Mouse (Mus musculus): ENCODE data around the gene Sirt4.
"Not testable (repeated sequence)": the region's sequence is repeated elsewhere in the genome, so short reads cannot be mapped to it uniquely, and the experiment has no call there.

Gene Sirt4

DNA sequence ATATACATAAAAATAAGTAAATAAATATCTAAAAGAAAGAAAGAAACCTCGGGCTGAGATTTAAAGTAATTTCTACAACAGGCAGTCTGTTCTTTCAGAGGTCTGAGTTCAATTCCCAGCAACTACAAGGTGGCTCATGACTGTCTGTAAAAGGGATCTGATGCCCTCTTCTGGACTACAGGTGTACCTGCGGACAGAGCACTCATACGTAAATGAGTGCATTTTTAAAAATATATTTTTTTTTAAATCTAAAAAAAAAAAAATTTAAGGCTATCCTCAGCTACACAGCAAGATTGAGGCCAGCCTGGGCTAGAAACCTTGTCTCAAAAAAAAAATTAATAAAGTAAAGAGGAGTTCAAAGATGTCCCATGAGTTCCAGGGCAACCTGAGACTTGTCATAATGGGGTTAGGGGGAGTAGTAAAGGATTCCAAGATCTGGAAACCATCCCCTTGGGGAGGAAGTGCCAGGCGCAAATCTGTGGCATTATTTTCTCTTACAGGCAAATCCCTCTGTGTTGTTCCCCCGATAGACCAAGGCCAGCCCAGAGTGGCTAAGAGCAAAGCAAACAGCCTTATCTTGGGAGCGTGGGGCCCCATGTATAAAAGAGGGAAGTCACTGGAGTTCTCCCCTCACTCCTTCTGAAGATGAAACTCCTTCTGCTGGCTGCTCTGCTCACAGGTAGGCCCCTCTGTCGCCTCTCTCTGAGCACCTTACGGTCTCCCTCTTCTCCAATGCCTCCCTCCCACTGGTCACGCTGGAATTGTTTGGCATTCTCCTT is 18.7 kb downstream of the Sirt4 start, which contains the start of gene Pla2g1b:
Gene Pla2g1b (plus strand): TSS at position 621 of the 779 bp plus-strand sequence.
- no peak for DNase-seq

DNA sequence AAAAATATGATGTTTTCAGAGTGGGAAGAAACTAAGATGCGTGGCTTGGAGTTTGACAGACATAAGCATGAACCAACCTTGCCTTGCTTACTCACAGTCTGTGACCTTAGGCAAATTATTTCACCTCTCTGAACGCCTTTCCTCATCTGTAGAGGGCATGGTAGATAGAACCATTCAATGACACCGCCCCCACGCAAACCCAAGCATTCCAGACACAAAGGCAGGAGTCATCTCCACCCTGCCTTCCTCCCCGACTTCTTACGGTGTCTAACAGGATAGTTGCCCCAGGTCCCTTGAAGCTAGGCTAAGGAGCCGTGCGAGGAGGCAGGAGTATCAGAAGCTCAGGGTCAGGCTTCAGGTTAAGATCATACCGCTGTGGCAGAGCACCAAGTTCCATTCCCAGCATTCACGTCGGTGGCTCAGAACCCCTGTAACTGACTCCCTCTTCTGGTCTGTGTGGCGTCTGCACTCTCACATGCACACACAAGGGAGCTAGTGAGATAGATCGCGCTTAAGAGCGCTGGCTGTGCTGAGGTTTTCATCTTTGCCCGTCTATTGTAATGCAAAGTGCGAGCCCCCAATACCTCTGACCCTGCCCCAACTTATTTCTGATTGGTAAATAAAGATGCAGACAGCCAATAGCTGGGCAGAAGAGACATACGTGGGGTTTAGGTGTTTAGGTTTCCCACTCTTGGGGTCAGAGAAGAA is 20.0 kb downstream of the Sirt4 start:
- DNase-seq, result no peak

DNA sequence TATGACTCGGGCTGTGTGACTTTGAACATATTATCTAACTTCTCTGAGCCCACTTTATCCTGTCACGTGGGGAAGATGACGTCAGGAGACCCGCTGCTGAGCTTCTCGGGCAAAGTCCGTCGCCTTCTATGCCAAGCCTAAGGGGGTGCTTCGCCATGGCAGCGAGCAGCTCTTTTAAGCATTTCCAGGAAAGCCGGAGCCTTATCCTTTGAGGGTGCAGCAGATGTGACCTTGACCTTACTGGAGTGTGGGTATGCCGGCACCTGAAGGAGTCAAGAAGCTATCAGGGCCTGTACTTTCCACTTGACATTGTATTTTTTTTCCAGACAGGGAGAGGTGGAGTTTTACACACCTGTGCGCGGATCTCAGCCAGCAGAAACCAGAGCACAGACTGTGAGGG is 25.6 kb downstream of the Sirt4 start:
- DNase-seq, result no peak

- DNase-seq, result no peak
Measured at GRCm38 (mm10) chr5:115455838-115456237, 28.7 kb downstream of the Sirt4 start.

DNA sequence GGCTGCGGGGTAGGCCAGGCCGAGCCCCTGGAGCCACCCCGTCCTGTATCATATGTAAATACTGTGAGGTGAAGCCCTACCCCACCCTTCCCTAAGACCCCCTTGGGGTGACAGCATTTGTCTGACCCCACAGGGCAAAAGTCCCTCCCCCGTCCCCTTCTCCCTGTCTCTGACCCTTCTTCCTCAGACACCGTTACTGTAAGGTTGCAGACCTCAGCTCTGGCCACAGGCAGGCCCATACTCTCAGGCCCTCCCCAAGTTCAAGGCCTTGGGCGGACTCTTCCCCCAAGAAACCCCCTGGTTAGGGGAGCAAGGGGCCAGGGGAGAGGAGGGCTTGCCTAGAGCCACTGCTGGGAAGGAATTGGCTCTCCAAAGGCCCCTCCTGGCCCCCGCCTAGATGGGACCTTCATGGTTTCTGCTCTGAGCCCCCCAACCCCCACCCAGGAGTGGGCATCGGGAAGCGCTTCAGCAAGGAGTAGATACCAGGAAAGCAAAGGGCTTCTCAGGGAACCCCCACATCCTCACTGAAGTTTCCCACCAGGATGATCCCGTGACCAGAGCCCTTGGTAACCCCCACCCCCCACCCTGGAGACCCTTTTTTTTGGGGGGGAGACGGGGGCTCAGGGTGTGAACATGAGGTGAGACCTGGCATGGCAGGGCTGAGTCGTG is 30.0 kb downstream of the Sirt4 start:
- DNase-seq, result no peak

DNA sequence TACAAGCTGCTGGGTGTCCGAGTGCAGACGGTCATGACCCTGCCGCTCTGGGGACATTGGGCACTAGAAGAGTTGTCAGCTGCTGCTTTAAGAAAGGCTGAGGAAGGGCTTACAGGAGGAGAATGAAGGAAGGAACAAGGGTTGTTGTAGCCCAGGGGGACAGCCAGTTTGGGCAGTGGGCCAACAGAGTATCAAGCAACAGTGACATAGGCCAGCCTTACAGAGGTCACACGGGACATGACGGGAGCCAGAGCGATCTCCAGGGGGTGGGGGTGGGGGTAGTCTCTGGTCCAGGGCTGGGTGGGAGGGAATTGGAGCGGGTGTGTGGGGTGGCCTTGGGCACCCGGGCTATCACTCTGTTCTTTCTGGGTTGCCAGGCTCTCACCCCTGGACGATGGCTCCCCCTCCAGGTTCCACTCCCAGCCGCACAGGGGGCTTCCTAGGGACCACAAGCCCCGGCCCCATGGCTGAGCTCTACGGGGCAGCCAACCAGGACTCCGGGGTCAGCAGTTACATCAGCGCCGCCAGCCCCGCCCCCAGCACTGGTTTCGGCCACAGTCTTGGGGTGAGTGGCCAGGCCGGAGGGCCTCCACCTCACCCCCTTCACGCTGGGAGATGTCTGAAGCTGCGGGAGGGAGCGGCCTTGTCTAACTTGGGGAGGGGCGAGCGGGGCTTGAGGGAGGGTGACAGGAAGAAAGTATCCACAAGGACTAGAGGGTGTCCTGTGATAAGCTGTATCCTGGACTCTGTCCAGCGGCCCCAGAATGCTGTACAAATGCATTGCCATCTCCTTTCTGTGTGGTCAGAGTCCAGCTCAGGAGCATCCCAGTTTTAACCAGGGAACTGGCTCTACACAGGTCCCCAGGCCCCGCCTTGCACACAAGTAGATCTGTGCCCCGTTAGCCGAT is 33.9 kb downstream of the Sirt4 start:
- no peak for DNase-seq

DNA sequence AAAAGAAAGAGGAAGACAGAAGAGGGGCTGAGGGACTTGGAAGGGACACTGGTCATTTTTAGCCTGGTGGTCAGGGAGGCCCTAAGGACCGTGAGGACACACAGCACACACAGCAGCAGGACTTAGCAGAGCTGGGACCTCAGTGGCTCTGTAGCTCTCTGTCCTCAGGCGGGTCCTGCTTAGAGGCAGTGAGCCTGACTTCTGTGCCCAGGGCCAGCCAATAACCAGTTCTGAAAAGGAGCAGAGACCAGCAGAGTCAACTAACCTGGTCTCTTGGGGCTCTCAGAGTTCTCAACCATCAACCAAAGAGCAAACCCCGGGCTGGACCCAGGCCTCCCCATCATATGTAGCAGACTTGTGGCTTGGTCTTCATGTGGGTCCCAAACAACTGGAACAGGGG is 35.3 kb downstream of the Sirt4 start:
- no peak for DNase-seq

- no peak for DNase-seq
Measured at GRCm38 (mm10) chr5:115447108-115447507, 37.4 kb downstream of the Sirt4 start.

DNA sequence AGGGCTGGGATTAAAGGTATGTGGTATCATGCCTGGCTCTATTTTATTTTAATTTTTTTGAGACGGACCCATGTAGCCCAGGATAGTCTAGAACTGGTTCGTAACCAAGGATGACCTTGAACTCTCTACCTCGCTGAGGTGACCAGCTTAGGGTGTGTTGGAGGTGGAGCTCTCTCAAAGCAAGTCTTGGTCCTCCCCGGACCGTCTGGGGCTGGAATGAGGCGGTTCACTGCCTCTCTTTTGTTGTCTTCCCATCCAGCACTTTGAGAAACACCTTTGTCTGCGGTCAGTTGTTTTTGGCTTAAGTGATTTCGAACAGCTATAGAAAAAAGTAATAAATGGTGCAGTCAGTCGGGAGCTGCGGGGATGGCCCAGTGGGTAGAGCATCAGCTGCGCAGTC is 40.4 kb downstream of the Sirt4 start:
- DNase-seq, result no peak

DNA sequence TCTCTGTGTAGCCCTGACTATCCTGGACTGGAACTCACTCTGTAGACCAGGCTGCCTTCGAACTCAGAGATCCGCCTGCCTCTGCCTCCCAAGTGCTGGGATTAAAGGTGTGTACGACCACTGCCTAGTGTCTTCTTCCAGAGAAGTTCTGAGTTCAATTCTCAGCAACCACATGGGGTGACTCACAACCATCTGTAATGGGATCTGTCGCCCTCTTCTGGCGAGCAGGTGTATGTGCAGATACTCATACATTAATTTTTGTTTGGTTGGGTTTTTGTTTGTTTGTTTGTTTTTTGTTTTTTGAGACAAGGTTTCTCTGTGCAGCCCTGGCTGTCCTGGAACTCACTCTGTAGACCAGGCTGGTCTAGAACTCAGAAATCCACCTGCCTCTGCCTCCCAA is 41.9 kb downstream of the Sirt4 start:
- not testable (repeated sequence) for DNase-seq

- peak; percentile 68 for DNase-seq
Measured at GRCm38 (mm10) chr5:115441205-115441849, 43.2 kb downstream of the Sirt4 start.

DNA sequence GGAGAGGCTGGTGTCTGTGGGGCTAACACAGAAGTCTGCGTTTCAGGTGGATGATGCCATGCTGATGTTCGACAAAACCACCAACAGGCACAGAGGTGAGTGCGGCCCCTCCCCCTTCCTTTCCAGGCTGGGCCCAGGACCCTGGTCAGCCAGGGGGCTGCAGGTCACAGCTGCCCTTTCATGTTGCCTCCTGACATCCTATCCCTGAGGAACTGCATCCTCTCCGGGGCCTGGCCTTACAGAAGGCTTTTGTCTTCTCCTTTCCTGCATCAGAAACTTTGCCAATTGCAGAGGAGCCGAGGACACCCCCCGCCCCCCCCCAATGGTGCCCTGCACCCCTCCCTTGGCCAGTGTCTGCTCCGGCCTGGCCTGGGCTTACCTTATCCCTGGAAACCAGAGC is 45.9 kb downstream of the Sirt4 start:
- no peak for DNase-seq

DNA sequence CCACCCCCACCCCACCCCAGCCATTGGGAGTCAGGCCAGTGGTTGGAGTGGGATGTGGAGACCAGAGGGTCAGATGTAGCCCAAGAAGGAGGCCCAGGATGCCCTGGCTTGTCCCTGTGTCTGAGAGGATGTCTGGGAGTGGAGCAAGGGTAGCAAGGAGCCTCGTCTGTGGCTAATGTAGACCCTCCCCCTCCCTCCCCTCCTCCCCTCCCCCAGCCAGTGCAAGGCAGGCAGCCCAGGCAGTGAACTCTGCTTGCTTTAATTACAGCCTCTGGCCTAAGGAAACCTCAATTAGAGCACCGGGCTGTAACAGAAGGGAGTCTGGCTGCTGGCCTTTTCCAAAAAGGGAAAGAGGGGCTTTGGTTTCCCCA is 46.6 kb downstream of the Sirt4 start:
- no peak for DNase-seq

DNA sequence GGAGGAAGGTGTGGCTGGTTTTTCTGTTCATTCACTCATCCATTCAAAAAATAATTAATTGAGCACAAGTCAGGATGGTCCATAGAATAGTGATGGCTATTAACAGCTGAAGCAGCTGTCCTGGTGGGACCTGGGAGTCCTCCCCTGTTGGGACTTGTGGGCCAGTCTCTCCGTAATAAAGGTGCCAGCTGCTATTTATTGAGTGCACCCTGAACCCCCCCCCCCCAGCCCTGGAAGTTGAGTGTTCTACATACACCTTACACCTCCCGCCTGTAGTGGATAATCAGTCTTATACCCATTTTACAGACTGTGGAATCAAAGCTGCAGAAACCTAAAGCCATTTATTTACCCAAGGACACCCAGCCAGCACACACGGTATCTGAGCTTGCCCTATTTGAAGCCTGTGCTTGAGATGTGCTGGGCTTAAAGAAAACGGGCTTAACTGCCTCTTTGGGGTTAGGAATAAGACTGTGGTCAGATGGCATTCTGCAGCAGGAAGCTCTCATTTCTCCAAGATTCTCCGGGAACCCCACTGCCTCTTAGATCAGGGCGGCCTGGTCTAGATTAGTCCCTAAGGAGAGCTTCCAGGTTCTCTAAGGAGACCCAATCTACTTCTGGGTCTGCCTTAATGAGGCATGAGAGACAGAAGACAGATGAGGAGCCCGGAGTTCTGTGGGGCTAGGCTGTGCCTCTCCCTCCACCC is 47.1 kb downstream of the Sirt4 start:
- DNase-seq, result no peak

DNA sequence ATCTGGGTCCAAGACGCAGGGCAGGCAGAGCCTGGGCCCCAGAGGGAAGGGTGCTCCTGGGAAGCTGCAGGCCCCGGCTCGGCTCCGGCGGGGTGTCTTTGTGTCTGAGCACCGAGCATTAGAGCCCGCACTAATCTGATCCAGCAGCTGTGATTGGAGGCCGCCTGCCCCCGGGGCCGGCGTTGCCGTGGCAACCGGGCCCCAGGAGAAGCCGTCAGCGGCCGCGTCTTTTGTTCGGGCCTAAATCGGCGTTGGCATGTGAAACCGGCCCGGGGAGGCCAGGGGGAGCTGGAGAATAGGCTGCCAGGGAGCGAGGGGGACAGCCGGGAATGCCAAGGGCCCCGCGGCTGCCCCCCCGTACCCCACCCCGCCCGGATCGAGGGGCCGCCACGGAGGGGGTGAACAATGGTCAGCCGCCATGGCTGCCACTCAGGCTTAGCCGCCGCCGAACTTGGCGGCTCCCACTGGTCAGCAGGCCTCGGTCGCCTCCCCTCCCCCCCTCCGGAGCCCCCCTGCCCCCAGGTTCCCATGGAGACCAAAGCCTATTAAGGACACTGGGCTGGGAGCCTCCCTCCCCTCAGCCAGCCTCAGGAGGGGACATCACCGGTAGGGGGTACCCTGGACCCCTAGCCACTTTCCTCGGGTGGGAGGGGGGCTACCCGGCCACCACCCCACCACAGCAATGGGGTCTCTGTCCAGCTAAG is 48.0 kb downstream of the Sirt4 start:
- DNase-seq, result peak; percentile 80

DNA sequence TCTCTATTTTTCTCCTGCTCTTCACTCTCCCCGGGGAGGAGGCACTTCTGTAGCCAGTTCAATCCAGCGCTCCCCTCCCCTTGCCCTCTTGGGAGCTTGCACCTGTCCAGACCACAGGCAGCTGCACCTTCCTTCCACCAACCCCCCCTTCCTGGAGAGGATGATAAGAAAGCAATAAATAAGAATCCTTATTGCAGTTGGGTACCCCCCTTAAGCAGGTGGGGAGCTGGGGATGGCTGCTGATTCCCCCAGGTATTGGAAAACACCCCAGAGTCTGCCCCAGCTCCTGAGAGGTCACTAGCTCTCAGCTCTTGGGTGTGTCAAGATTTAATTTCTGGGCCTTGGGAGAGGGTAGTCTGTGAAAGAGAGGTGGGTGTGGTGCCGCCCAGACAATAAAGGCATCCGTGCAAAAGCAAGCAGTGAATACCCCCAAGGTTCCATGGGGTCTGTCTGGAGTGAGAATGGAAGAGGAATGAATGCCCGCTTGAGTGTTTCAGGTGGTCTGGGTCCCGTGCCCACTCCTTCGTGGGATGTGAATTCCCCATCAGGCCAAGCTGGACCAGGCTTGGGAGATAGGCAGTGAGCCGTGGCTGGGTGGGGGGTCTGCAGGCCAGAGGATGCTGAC is 48.7 kb downstream of the Sirt4 start:
- DNase-seq, result no peak

DNA sequence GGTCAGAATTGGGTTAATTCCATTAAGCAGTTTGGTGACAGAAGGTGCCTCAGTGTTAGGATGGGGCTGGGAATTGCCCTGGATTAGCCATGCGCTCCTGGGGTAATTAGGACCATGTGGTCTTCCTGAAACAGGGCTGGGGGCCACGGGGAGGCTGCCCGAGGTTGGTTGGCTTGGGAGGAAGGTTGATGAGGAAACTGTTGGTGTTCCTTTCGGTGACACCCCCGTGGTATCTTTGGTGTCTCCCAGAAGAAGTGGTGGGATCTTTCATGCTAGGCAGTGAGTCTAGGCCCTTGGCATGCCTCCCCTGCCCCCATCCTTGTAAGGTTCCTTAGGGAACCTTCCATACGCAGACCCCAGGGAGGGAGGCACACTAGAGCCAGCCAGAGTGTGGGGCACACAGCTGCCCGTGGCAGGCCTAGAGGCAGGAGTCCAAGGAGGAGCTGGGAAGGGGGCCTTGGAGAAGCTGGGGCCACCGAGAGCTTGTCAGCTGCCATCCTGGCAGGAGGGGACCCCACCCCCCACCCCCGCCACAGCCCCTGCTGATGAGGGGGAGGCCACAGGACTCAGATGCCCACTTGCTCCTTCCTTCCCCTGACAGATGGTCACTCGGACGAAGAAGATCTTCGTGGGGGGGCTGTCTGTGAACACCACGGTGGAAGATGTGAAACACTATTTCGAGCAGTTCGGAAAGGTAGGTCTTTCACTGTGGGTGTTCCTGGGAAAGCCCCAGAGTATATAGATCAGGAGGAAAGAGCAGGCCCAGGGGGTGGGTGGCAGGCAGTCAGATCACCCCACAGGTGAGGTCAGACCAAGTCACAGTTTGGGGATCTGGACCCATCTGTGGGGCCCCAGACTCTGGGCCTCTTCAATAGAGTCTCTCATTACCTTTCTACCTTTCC is 49.4 kb downstream of the Sirt4 start:
- no peak for DNase-seq

DNA sequence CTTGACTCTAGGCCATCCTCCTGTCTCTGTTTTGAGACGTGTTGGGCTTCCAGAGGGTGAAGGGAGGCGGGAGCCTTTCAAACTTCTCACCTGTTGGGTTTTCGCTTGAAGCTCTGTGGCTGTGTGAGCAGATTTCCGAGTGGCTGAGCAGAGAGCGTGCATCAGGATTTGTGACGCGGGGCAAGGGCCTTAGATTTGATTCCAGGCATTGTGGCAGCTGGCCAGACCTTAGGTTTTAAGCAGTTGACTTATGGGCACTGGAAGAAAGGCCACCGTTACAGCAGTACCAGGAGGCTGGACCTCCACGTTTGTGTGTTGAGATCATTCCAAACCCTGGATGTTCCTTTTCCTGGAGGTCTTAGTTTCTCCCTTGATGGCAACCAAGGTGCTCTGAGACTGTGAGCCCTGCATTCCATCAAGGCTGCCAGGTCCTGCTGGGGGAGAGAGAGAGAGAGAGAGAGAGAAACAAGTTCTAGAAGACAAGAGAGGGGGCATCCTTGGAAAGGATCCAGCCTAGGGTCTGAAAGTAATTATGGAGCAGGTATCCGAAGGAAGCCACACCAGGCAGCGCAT is 50.2 kb downstream of the Sirt4 start:
- no peak for DNase-seq

GRCm38 (mm10) chr5:115433191-115433590 is 51.3 kb downstream of the Sirt4 start:
- no peak for DNase-seq

All from right cerebral cortex, postnatal 14 days (tissue).